Mouse (Mus musculus) monocyte, adult 2 months (primary cell): ENCODE results near the gene Lrrn4cl.
"Not testable (repeated sequence)": the region's sequence is repeated elsewhere in the genome, so short reads cannot be mapped to it uniquely, and the experiment has no call there.

Experiments used
- DNase-seq, 2 experiments: peaks; one replicate each; pipeline ENCODE4 v3.0.0; 2022; ENCODE audit warnings: low spot score in 2 of 2, low read depth in 1 of 2

Gene Lrrn4cl

DNA sequence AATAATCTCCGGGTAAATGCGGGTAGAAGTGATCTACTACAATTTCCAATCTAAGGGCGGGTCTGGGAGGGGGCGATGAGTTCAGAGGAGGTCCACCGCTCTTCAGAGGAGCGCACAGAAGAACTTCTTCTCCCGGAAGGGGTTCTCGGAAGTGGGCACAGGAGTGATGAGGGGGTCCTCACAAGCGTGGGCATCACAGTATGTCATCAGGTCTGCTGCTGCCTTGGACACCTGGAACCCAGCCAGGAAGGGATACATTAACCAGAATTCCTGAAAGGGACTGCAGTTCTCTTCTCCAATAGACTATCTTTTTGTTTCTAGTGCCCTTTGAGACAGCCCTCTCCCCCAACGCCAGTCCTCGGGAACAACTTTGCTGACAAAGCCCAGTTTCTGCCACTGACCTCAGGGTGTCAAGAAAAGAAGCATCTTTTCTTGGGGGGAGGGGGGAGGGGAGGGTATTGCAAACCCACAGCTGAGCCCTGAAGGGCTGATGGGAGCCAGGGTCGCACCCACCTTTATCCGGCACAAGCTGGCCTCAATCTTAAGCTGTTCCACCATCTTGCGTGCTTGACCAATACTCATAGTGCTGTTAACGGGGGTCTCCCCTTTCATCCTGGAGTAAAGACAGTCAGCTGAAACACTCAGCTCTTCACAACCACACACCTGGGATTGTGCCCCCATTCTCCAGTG is 12.4 kb upstream of the Lrrn4cl start:
- DNase-seq: no peak

DNA sequence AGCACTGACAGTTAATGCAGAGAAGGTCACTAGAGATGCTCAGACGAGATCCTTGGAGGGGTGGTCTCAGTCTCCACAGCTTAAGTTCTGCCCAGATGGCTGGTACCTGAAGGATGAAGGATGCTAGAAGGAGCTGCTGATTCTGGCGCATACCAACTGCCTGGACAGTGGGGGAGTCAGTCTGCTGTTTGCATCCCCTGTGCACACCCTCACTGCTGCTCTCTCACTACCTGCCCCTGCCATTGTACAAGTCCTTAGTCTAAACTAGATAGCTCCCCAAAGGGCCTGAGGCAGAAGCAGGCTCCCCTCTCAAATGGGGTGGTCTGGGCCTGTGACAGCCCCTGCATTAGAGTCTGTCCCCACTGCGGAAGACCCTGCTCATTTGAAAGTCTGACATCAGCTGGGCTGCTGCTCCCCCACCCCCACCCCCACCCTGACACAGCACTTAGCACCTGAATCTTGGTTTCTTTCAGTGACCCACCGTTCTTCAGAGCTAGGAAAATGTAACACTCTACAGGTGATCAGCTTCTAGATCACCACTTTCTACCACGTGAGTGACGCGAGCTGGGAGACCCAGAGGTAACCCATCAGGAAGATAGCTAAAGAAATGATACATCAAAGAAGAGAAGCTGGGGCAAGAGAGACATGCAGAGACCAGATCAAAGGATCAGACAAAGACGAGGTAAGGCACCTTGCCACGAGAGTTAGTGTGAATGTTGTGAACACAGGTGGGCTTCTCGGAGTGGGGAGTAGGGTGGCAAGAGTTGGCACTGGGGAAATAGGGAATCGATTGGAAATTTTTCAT is 11.3 kb upstream of the Lrrn4cl start, which contains the start of gene Gng3:
TSS of gene Gng3 (minus strand) at position 92 of the 805 bp plus-strand sequence.
- DNase-seq: no peak

DNA sequence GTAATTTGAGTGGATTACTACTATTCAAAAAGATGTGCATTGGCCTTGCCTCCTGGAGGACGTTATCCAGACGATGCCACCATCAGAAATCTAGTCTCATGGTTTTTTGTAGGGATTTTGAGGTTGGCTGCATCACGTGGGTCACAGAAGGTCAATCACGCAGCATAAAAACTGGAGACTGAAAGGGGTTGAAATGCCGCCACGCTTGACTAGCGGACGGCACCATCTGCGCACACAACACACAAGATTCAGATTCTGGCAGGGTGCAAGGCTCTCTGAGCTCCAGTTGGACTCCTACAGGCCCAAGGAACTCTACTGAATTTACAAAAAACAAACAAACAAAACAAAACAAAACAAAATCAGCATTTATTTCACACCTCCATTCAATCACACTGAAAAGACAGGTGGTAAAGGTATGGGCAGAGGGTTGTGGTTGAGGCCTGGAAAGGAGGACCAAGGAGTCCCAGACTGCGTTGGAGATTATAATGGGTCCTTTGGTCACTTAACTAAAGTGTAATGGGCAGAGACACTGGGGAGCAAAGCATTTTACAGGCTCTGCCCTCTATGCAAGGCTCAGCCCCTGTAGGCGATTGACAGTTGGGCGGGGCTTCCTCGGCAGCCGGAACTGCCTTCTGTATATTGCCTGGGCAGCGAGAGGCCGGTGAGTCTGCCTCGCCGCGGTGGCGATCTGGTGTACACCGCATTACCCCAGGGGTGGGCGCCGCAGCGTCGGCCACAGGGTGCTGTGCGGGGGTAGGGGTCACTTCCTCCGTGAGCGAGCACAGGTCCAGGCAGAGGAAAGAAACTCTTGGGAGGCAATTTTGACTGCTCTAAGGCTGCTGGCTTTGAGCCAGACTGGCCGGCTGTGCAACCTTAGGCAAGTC is 10.4 kb upstream of the Lrrn4cl start:
- DNase-seq: peak; percentile 29 to 56

DNA sequence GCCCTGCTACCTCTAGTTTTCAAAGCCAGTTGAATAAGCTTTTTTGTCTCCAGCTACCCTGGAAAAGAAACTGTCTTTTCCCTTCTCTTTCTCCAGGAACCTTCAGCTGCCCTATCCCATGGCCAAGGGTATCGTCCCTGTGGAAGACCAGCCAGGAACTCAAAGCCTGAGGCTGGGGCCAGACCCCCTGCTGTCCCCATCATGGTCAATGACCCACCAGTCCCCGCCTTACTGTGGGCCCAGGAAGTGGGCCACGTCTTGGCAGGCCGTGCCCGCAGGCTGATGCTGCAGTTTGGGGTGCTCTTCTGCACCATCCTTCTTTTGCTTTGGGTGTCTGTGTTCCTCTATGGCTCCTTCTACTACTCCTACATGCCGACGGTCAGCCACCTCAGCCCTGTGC is 9.6 kb upstream of the Lrrn4cl start:
- no peak for DNase-seq

DNA sequence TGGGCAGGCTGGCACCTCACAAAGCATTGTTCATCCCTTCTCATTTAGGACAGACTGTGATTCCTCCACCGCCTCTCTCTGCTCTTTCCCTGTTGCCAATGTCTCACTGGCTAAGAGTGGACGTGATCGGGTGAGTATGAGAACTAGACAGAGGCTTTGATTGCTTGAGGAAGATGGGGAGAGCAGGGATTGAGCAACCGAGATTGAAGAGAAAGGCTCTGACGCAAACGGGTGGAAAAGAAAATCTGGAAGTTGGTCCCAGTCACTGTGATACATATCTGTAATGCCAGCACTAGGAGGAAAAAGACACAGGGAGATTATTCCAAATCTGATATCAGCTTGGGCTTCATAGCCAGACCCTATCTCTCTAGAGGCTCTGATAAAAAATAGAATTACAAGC is 7.6 kb upstream of the Lrrn4cl start:
- DNase-seq: peak; percentile 6 to 20

DNA sequence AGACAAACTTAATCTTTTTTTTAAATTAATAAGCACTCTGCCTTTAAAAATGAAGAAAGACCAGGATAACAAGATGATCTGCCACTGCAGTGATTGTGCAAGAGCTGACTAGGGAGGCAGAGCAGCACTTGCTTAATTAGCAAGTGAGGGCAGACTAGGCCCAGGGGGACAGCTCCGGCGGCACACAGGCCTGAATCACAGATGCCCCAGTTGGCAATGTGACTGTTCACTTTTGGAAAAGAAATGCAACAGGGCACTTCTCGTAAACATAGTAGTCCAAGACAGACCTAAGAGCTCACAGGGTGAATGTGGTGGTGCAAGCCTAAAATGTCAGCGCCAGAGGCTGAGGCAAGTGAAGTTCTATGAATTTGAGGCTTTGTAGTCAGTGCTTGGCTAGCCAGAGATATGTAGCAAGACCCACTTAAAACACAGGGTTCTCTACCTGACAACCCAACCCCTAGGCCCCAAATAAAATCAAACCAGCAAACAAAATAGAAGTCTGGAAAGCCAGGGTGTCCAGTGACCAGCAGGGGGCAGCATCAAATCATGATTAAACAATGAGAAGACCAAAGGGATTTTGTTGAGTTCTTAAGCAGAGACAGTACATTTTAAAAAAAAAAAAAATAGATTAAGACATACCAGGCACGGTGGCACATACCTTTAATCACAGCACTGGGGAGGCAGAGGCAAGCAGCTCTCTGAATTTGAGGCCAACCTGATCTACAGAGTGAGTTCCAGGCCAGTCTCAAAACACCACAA is 6.0 kb upstream of the Lrrn4cl start:
- DNase-seq: peak in 1 of 2 experiments; percentile 56

DNA sequence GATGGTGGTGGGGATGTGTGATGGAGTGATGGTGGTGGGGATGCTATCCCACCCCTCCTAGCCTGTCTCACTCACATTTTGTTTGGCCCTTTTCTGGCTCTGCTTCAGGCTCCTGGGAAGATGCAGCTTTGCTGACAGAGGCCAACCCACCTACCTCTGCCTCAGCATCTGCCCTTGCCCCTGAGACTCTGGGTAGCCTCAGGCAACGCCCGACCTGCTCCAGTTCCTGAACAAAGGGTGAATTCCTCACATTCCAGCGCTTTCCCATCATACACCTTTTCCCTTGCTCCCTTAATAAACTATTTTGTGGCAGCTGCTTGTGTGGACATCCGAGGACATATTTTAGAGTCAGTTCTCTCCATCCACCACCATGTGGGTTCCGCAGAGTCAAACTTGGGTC is 2.2 kb upstream of the Lrrn4cl start:
- DNase-seq: no peak

DNA sequence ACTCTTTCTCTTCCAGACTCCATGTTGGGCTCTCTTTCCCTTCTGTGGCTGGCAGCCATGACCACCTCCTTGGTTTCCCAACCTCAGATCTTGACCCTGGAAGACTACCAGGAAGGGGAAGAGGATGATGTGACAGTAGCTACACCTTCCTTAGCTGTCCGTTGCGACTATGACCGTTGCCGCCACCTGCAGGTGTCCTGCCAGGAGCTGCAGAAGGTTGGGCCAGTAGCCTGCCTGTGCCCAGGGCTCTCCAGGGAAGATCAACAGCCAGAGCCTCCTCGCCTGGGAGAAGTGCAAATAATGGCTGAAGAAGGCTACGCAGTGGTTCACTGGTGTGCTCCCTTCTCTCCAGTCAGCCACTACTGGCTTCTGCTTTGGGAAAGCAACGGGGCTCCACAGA is 1.1 kb downstream of the Lrrn4cl start:
- no peak for DNase-seq

DNA sequence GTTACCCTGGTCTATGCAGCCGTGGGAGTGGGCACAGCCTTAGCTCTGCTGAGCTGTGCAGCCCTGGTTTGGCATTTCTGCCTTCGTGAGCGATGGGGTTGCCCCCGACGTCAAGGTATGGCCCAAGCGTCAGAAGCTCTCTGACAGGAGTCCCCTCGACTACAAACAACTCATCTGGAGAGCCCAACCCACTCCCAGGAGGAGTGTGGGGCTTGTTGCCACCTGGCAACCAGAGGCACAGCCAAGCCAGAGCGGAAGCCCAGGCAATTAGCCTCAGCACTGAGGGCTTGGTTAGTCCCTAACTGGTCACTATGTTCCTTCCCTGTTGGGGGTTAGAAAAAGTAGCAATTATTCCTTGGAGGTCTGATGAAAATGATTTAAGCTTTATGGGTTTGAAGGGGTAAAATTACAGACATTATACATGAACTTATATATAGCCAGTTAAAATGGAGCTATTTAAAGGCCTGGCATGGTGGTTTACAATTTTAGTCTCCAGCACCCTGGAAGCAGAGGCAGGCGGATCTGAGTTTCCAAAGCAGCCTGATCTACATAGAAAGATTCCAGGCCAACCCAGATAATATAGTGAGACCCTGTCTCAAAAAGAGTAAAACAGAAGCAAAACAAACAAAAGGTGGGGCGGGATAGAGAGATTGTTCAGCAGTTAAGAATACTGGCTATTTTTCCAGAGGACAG is 1.8 kb downstream of the Lrrn4cl start:
- DNase-seq: no peak

DNA sequence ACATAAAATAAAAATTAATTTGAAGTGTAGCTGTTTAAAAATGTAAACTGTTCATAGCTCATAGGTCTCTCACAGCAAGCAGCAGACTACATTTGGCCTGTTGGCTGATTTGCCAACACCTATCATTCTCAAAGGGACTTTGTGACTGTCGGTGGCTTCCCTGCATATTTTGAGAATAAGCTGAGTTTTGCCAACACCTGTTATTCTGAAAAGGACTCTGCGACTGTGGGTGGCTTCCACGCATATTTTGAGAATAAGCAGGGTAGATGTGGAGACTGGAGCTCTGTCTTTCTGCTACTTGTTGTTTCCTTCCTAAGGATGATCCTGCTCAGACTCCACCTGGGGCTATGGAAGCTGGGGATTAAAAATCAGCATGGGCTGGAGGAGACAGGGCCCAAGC is 2.5 kb downstream of the Lrrn4cl start:
- DNase-seq: no peak

DNA sequence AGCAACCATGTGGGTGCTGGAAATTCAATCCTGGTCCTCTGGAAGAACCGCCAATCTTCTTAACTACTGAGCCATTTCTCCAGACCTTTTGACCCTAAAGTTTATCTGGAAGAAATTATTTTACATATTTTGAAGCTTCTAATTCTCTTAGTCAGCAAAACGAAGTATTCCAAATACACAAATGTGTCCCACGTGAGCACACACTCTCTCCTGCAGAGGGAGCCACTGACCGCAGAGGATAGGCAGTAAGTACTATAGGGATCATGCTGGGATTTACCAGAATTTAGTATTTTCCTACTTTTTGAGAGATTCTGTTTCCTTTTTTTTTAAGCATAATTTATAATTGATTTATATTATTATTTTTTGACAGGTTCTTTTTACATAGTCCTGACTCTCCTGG is 7.1 kb downstream of the Lrrn4cl start:
- DNase-seq: no peak

DNA sequence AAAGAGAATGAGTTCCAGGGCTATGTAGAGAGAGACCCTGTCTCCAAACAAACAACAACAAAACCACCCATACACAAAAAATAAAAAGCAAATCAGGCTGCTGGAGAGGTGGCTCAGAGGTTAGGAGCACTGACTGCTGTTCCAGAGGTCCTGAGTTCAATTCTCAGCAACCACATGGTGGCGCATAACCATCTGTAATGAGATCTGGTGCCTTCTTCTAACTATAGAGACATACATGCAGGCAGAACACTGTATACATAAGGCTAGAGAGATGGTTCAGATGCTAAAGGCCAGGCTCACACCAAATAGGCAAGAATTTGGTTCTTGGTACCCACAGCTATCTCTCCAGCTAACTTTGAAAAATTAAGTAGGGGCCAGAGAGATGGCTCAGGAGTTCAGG is 8.4 kb downstream of the Lrrn4cl start:
- no peak for DNase-seq

DNA sequence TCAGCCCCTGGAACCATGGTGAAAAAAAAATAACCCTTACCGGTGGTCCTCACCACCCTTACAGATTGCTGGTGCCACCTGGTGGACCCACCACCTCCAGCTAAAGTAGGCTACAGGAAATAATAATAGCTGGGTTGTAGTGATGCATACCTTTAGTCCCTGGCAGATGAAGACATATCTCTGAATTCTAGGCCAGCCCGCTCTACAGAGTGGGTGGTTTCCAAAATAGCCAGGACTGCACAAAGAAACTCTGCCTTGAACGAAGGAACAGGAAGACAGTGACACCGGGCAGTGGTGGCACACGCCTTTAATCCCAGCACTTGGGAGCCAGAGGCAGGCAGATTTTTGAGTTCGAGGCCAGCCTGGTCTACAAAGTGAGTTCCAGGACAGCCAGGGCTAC is 13.7 kb downstream of the Lrrn4cl start:
- no peak for DNase-seq

DNA sequence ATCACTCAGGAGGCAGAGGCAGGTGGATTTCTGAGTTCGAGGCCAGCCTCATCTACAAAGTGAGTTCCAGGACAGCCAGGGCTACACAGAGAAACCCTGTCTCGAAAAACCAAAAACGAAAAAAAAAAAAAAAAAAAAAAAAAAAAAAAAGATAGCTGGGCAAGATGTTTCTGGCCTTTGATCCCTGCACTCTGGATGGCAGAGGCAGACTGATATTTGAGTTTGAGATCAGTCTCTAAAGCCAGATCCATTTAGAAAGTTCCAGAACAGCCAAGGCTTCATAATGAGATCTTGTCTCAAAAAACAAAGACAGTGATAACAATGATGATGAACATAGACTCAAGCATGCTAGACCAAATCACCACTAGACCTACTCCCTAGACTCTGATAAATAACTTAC is 19.8 kb downstream of the Lrrn4cl start:
- DNase-seq: not testable (repeated sequence)

DNA sequence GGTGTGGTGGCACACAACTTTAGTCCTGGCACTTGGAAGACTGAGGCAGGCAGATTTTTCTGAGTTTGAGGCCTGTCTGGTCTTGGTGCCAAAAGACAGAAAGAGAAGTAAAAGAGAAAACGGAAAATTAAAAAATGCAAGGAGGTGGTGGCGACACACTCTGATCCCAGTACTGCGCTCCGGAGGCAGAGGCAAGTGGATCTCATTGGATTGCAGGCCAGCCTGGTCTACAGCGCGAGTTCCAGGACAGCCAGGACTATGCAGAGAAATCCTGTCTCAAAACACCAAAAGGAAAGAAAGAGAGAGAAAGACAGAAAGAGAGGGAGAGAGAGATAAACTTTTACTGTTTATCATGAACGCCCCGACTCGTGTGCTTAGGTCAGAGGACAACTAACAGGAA is 20.3 kb downstream of the Lrrn4cl start:
- DNase-seq: no peak

DNA sequence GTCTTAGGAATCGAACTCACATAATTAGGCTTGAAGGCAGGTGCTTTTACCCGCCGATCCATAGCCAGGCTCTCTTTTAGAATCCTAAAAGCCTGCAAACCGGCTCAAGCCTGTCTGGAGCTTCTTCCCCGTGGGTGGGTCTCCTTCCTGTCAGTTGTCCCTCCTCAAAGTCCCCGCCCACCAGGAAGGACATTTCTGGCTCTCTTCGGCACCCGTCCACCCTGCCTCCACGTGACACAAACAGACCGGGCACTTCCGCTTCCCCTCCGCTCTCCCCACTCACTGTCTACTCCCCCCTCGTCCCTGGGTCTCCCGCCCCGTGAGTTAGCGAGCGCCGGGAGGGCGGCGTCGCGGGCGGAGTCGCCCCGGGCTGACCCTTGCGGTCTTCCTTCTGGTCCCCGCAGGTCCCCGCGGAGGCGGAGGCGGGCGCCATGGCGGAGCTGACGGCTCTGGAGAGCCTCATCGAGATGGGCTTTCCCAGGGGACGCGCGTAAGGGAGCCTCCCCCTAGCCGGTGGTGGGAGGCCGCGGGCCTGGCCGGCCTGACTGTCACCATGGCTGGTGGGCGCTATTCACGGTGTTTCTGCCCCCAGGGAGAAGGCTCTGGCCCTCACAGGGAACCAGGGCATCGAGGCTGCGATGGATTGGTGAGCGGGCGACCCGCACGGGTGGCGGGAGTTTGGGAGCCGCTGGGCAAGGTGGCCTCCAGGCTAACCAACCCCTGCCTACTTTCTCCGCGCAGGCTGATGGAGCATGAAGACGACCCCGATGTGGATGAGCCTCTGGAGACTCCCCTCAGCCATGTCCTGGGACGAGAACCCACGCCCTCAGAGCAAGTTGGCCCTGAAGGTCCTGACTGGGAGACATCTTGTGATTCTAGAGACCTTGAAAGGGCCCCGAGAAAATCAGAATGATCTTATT is 21.0 kb downstream of the Lrrn4cl start, which contains the start of gene Ubxn1:
TSS of gene Ubxn1 (plus strand) at position 230 of the 920 bp plus-strand sequence.
- DNase-seq: peak; percentile 93 to 94

DNA sequence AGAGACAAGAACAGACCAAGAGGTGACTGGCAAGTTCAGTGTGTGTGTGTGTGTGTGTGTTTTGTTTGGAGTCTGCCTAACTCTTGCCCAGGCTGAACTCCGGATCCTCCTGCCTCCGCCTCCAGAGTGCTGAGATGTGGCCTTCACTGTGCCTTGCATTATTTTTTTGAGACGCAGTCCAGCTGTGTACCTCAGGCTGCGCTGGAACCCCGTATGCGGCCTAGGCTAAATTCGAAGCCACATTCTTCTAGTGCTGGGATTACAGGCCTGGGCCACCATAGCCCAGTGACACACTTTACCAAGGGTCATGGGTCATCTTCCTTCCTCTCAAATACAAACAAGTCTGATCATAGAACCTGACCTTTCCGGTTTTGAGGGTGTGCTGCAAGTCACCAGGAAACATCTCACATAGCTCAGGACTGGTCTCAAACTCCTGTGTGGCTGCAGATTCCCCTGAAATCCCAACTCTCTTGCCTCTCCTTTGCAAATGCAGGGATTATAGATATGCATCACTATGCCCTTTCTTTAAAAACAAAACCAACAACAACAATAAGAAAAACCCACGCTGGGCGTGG is 21.8 kb downstream of the Lrrn4cl start:
- DNase-seq: no peak

DNA sequence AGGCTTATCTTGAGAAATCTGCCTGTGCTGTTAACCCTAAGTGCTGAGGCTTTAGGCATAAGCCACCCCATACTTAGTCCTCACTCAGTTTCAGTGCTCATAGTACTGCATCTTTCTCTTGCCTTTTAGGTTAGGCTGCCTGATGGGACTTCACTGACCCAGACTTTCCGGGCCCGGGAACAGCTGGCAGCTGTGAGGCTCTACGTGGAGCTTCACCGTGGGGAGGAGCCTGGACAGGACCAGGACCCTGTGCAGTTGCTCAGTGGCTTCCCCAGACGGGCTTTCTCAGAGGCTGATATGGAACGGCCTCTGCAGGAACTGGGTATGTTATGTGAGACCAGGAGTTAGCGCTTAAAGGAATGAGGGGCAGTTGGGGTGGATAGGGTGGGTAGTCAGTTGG is 24.5 kb downstream of the Lrrn4cl start:
- DNase-seq: no peak
